Mouse (Mus musculus): Measurements from ENCODE around the gene Rfc1. TPM values are rescaled to one million over a fixed set of nuclear protein-coding genes. Genes with fewer than 3 reads are reported as not detected.
"Not testable (repeated sequence)": the region's sequence is repeated elsewhere in the genome, so short reads cannot be mapped to it uniquely, and the experiment has no call there.

The Rfc1 gene
- total and polyA plus RNA-seq, 3 experiments = 33.4 to 133 (median 111) TPM

GRCm38 (mm10) chr5:65298167-65298950 lies 37.1 kb downstream of the Rfc1 start:
- H3K4me3 ChIP-seq (ENCODE audit: low read depth, low read length) = no peak overlapping the region
- no peak for DNase-seq (ENCODE audit: low spot score)

GRCm38 (mm10) chr5:65294270-65294669 lies 41.2 kb downstream of the Rfc1 start:
- no peak for DNase-seq (ENCODE audit: low spot score)
- no peak overlapping the region for H3K4me3 ChIP-seq (ENCODE audit: low read depth, low read length)
- H3K9me3 ChIP-seq (replicated peaks) = no peaks in the 10 kb centered on the region
- no peak for TF ChIP-seq TAL1 (conservative IDR thresholded peaks at IDR 0.05; ENCODE audit: low read depth, low read length)
- TF ChIP-seq POLR2AphosphoS5 (IDR thresholded peaks at IDR 0.05; ENCODE audit: insufficient replicate concordance, low read depth, low read length) = no peak
- no peak for TF ChIP-seq GATA2 (IDR thresholded peaks at IDR 0.05; ENCODE audit: borderline replicate concordance, low read depth, low read length)
- no peak for TF ChIP-seq CTCF (IDR thresholded peaks at IDR 0.05; ENCODE audit: low read depth, low read length)
- no peak for TF ChIP-seq GATA1 (IDR thresholded peaks at IDR 0.05; ENCODE audit: borderline replicate concordance, low read length)
- peaks cover 13% of the 10 kb centered on the region for H3K4me1 ChIP-seq (ENCODE audit: insufficient read depth, low read depth, low read length)
- H3K36me3 ChIP-seq (replicated peaks) = peaks cover 87% of the 10 kb centered on the region
- no peak for ATAC-seq (ENCODE audit: extremely low read depth, insufficient number of reproducible peaks, low FRiP score, poor library complexity, severe bottlenecking)
- H3K27me3 ChIP-seq (ENCODE audit: insufficient read depth, low read length) = no peaks in the 10 kb centered on the region

More at GRCm38 (mm10) chr5:65298167-65298950, 37.1 kb downstream of the Rfc1 start:
- no peaks in the 10 kb centered on the region for H3K9me3 ChIP-seq (replicated peaks)
- peaks cover 32% of the 10 kb centered on the region for H3K4me1 ChIP-seq (ENCODE audit: insufficient read depth, low read depth, low read length)
- no peaks in the 10 kb centered on the region for H3K27me3 ChIP-seq (ENCODE audit: insufficient read depth, low read length)
- peak; percentile 72 for ATAC-seq (ENCODE audit: extremely low read depth, insufficient number of reproducible peaks, low FRiP score, poor library complexity, severe bottlenecking)
- TF ChIP-seq CTCF (IDR thresholded peaks at IDR 0.05; ENCODE audit: low read depth, low read length) (no peak), POLR2AphosphoS5 (IDR thresholded peaks at IDR 0.05; ENCODE audit: insufficient replicate concordance, low read depth, low read length) (no peak), GATA1 (IDR thresholded peaks at IDR 0.05; ENCODE audit: borderline replicate concordance, low read length) (no peak), TAL1 (conservative IDR thresholded peaks at IDR 0.05; ENCODE audit: low read depth, low read length) (no peak), GATA2 (IDR thresholded peaks at IDR 0.05; ENCODE audit: borderline replicate concordance, low read depth, low read length) (no peak)
- peaks cover 86% of the 10 kb centered on the region for H3K36me3 ChIP-seq (replicated peaks)

- DNase-seq (ENCODE audit: low spot score) = no peak
- peaks cover 87% of the 10 kb centered on the region for H3K36me3 ChIP-seq (replicated peaks)
- peaks cover 7% of the 10 kb centered on the region for H3K4me1 ChIP-seq (ENCODE audit: insufficient read depth, low read depth, low read length)
- ATAC-seq (ENCODE audit: extremely low read depth, insufficient number of reproducible peaks, low FRiP score, poor library complexity, severe bottlenecking) = no peak
- no peaks in the 10 kb centered on the region for H3K9me3 ChIP-seq (replicated peaks)
- TF ChIP-seq GATA1 (IDR thresholded peaks at IDR 0.05; ENCODE audit: borderline replicate concordance, low read length) = no peak
- no peak for TF ChIP-seq CTCF (IDR thresholded peaks at IDR 0.05; ENCODE audit: low read depth, low read length)
- TF ChIP-seq GATA2 (IDR thresholded peaks at IDR 0.05; ENCODE audit: borderline replicate concordance, low read depth, low read length) = no peak
- no peak for TF ChIP-seq TAL1 (conservative IDR thresholded peaks at IDR 0.05; ENCODE audit: low read depth, low read length)
- no peak for TF ChIP-seq POLR2AphosphoS5 (IDR thresholded peaks at IDR 0.05; ENCODE audit: insufficient replicate concordance, low read depth, low read length)
- H3K4me3 ChIP-seq (ENCODE audit: low read depth, low read length) = no peak overlapping the region
- H3K27me3 ChIP-seq (ENCODE audit: insufficient read depth, low read length) = no peaks in the 10 kb centered on the region
These were observed 41.8 kb downstream of the Rfc1 start for GRCm38 (mm10) chr5:65293627-65294026.

GRCm38 (mm10) chr5:65289009-65289408 lies 46.5 kb downstream of the Rfc1 start:
- DNase-seq (ENCODE audit: low spot score); H3K4me3 ChIP-seq (ENCODE audit: low read depth, low read length); H3K27me3 ChIP-seq (ENCODE audit: insufficient read depth, low read length); H3K9me3 ChIP-seq (replicated peaks); ATAC-seq (ENCODE audit: extremely low read depth, insufficient number of reproducible peaks, low FRiP score, poor library complexity, severe bottlenecking); H3K4me1 ChIP-seq (ENCODE audit: insufficient read depth, low read depth, low read length): not testable (repeated sequence)
- peaks cover 90% of the 10 kb centered on the region for H3K36me3 ChIP-seq (replicated peaks)

GRCm38 (mm10) chr5:65287751-65288701 lies 47.4 kb downstream of the Rfc1 start:
- Histone ChIP-seq H3K36me3 (replicated peaks) (peaks cover 82% of the 10 kb centered on the region), H3K9me3 (replicated peaks) (no peaks in the 10 kb centered on the region), H3K4me1 (ENCODE audit: insufficient read depth, low read depth, low read length) (no peaks in the 10 kb centered on the region), H3K4me3 (ENCODE audit: low read depth, low read length) (no peak overlapping the region), H3K27me3 (ENCODE audit: insufficient read depth, low read length) (no peaks in the 10 kb centered on the region)
- DNase-seq (ENCODE audit: low spot score) (no peak), ATAC-seq (ENCODE audit: extremely low read depth, insufficient number of reproducible peaks, low FRiP score, poor library complexity, severe bottlenecking) (no peak)
- TF ChIP-seq POLR2AphosphoS5 (IDR thresholded peaks at IDR 0.05; ENCODE audit: insufficient replicate concordance, low read depth, low read length) = no peak
- TF ChIP-seq GATA1 (IDR thresholded peaks at IDR 0.05; ENCODE audit: borderline replicate concordance, low read length) = no peak
- TF ChIP-seq GATA2 (IDR thresholded peaks at IDR 0.05; ENCODE audit: borderline replicate concordance, low read depth, low read length) = no peak
- TF ChIP-seq CTCF (IDR thresholded peaks at IDR 0.05; ENCODE audit: low read depth, low read length) = no peak
- no peak for TF ChIP-seq TAL1 (conservative IDR thresholded peaks at IDR 0.05; ENCODE audit: low read depth, low read length)

- DNase-seq (ENCODE audit: low spot score) (no peak), ATAC-seq (ENCODE audit: extremely low read depth, insufficient number of reproducible peaks, low FRiP score, poor library complexity, severe bottlenecking) (no peak)
- no peak overlapping the region for H3K4me3 ChIP-seq (ENCODE audit: low read depth, low read length)
- TF ChIP-seq GATA1 (IDR thresholded peaks at IDR 0.05; ENCODE audit: borderline replicate concordance, low read length) = no peak
- no peak for TF ChIP-seq GATA2 (IDR thresholded peaks at IDR 0.05; ENCODE audit: borderline replicate concordance, low read depth, low read length)
- no peak for TF ChIP-seq TAL1 (conservative IDR thresholded peaks at IDR 0.05; ENCODE audit: low read depth, low read length)
- TF ChIP-seq CTCF (IDR thresholded peaks at IDR 0.05; ENCODE audit: low read depth, low read length) = 0 out of 2 replicates have a peak, but pooled peaks have one; percentile 31
- no peak for TF ChIP-seq POLR2AphosphoS5 (IDR thresholded peaks at IDR 0.05; ENCODE audit: insufficient replicate concordance, low read depth, low read length)
- no peaks in the 10 kb centered on the region for H3K9me3 ChIP-seq (replicated peaks)
- H3K4me1 ChIP-seq (ENCODE audit: insufficient read depth, low read depth, low read length) = no peaks in the 10 kb centered on the region
- H3K27me3 ChIP-seq (ENCODE audit: insufficient read depth, low read length) = no peaks in the 10 kb centered on the region
- H3K36me3 ChIP-seq (replicated peaks) = peaks cover 72% of the 10 kb centered on the region
These were observed 51.3 kb downstream of the Rfc1 start for GRCm38 (mm10) chr5:65284171-65284570.
